Mouse (Mus musculus) spleen, postnatal 14 days (tissue): Measurements from ENCODE around the gene Odf3l1.
A peak's percentile ranks its signal among the peaks of the same experiment; 100 is the strongest.
"Not testable (repeated sequence)": the region's sequence is repeated elsewhere in the genome, so short reads cannot be mapped to it uniquely, and the experiment has no call there.

Experiments
- DNase-seq, 2 experiments: peaks; one replicate each; pipeline ENCODE4 v3.0.0; 2021 to 2022; ENCODE audit warnings: low spot score in 2 of 2

The Odf3l1 gene

DNA sequence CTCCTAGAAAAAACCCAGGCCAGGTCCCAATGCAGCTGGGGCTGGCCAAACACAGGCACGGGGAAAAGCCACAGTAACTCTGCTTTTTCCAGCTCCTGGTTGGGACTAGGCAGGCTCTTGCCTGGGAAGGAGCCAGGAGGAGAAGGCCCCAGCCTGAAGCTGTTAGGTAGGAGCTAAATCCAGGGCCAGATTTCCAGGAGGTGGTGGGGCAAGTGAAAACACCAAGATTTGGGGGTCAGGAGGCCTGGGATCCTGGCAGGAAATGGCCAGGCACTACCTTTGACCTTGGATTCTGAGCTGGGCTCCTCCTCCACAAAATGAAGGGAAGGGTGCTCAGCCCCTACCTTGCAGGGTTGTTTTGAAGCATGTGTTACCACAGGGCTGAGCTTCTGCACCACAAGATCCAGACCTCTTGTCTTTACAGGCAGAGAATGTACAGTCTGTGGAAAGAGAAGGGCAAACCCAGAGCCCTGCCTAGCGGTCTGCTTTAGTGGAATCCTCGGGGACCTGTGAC is at the start of gene Odf3l1:
Gene Odf3l1 (minus strand): TSS at position 464 of the 514 bp plus-strand sequence.
- DNase-seq, result no peak

DNA sequence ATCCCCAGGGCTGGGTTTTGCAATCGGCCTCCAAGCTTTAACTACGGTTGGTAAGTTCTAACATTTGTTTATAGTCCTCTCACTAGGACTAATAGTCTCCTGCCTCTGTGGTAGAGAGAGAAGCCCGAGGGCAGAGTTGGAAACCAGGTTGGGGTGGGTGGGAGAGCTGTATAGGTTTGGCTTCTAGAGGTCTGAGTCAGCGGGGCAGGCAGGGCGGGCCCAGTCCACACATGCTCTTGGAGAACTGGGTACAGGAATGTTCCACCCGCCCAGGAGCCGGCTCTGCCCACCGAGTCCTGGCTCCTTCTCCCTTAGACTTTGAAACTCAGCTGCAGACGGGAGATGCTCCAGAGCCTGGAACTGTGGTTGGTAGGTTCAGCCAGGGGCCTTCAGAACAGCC is 49.5 kb upstream of the Odf3l1 start:
- DNase-seq, result no peak

DNA sequence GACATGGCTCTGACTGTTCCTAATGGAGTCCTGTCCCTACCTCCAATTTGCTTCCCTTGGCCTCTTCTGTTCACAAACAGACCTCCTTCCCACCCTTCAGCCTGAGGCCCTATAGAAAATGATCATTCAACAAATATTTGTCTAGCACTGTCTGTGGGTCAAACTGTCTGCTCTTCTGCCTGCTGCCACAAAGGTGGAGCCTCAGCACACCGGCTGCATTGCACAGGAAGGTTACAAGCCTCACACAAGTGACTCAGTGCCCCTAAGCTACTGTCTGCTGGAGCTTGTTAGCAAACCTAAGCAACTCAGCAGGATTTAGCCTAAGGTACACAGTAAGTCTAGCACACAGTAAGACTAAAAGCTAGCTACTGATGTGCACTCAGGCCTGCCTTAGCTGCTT is 46.5 kb upstream of the Odf3l1 start:
- DNase-seq, result no peak

DNA sequence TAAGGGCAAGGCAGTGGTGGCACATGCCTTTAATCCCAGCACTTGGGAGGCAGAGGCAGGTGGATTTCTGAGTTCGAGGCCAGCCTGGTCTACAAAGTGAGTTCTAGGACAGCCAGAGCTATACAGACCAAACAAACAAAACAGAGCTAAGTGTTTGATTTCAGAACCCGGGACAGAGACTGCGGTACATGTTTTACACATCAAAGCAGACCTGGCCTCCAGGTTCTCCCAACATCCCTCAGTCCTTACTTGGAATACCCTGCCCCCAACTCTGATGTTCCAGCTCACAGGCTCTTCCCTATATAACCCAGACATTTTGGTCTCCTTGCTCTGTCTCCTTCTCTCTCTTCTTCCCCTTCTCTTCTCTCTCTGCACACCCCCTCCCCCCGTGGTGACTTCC is 45.5 kb upstream of the Odf3l1 start:
- not testable (repeated sequence) for DNase-seq

DNA sequence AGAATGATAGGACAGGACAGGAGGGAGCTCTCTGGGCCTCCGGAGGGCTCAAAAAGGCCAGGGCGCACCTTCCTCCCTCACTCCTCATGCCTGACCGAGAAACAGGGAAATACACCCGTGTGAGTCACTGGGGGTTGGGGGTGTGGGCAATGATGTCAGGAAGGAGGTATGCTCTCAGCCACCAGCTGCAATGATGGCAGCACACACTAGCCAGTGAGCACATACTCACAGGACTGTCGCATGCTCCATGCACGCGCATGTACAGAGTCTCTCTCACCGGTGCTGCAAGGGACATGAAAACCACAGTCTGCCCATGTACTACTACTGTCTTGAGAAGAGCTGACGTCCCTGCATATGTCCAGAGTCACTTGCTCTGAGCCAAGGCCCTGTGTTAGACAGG is 43.1 kb upstream of the Odf3l1 start:
- DNase-seq, result no peak

DNA sequence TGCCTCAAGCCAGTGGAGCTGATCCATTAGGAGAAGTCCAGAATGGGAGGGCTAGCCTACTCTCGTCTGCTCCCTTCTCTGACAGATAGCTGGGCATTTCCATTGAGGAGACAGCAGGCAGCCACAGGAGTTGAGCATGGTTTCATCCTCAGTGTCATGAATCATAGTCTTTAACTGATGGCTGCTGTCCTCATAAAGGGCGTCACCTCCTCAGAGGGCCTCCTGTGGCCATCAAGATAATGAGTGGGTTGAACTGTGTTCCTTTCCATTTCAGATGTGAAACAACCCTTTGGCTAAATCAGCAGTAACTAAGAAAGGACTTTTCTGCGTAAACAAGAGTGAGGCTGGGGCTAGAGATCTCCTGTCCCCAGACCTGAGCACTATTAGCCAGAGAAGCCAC is 39.2 kb upstream of the Odf3l1 start:
- no peak for DNase-seq

DNA sequence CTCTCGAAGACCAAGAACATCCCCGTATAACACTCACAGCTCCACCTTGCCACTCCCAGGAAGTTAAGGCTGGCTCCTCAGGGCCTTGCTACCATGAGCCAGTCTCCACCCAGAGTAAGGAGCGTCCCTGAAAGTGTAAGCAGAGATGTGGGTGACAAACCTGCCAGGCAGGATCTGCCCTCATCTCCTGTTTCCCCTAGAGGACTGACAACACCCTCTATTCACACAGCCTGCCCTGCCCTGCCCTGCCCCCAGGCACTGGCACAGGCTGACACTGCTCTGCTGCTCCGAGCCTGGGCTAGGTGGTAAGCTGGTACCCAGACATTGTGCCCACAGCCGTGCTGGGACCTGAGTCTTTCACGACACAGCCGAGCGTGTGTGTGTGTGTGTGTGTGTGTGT is 36.7 kb upstream of the Odf3l1 start:
- DNase-seq, result no peak

DNA sequence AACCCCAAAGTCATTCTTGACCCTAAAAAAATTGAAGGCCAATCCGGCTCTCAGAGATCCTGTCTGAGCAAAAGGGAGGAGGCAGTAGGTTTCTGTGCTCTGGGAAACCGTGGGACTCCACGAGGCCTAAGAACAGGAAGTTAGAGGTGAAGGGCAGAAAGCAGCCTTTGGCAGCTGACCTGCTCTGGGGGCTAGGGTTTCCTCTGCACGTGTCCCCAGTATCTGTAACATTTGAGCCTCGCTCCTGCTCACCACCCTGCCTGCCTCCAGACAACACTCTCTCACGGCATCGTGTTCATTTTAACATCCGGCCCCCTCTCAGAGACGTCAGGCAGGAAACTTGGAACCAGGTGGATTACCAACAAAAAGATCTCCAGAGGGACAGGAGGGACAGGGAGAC is 36.1 kb upstream of the Odf3l1 start:
- DNase-seq, result no peak

DNA sequence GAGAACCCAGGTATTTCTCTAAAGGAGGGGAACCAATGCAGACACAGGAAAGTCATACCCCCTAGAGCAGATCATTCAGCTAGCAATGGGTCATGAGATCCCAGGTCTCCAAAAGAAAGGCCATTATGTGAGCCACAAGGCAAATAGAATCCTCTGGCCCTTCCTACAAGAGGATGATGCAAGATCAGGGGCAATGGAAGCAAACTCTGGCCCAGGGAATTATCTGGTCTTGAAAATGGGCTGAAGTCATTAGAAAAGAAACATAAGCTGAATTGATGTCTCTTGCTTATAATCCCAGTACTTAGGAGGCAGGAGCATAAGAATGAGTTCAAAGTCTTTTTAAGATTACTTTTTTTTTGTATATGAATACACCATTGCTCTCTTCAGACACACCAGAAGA is 35.6 kb upstream of the Odf3l1 start:
- DNase-seq, result no peak

DNA sequence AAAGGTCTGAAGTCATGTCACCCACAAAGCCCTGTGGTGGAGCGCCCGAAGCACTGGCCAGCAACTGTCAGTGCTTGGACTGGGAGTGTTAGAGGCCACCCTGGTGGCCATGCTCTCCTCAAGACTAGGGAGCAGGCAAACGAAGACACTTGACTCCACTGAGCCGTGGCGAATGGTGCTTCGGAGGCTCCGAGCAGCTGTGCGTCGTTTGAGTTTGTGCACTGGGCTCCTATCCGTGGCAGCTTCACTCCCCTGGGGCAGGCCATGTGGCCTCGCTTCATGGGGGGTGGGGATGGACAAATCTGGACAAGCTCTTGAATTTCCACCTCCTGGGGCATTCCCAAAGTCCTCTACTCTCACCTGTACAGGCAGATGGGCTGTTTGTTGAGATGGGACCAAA is 34.9 kb upstream of the Odf3l1 start:
- DNase-seq, result no peak

DNA sequence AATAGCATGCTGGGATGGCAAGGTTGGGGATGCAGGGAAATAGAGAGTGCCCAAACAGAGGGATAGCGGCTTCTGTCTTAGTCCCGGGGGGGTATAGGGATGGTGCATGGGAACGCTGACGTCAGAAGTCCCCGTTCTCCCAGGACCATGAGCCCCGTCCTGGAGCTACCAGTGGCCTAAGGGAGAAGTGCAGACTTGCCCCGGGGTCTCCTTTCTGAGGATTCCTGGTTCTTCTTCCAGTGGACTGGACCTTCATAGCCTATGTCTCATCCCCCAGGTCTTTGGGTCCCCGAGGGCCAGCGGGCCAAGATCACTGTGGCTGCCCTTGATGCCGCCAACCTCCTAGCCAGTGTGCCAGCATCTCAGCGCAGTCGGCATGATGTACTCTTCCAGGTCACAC is 32.3 kb upstream of the Odf3l1 start:
- no peak for DNase-seq

DNA sequence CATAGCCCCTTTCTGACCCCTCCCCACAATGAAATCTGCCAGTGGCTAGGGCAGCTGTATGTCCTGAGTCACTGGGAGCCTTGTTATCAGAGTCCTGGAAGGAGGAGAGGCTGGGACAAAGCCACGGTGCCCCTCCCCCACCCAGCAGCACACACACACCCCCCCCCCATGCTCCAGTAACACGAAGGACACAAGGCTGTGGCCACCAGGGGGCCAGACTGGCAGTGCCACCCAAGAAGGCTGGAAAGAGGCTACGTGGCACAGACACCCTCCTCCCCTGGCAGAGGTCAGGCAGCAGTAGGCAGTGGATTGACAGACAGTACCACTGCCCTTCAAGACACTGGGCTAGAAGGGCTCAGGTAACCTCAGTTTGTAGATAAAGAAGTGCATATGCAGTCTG is 29.5 kb upstream of the Odf3l1 start:
- DNase-seq, result peak in 1 of 2 experiments; percentile 31

DNA sequence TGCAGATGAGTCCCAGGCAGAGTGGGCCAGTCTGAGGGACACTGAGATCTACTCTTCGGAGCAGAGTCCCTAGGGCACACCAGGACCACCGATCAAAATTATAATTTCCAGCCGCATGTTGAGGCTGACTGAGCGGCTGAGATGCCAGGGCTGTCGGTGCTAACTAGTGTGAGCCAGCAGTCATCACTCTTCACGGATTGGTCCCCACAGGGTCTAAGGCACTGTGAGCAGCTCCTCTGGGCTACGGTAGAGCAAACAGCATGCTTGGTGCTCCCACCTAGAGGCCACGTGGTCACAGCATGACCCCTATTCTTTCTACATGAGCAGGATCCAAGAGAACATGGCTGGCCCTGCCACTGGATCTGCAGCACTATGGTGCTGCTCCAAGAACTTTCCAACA is 28.8 kb upstream of the Odf3l1 start:
- no peak for DNase-seq

DNA sequence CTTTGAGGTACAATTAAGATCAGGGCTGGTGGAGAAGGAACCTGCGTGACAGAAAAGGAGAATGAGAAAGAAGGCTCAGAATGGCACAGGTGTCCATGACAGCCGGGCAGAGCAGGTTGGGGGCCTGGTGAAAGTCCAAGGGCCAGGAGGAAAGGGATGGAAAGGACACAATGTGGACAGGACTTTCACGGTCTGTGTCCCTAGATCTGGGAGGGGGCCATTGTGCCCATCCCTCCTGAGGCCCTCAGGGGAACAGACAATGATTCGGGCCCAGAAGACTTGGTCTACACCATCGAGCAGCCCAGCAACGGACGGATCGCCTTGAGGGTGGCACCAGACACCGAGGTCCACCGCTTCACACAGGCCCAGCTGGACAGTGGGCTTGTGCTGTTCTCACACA is 27.6 kb upstream of the Odf3l1 start:
- DNase-seq, result no peak

DNA sequence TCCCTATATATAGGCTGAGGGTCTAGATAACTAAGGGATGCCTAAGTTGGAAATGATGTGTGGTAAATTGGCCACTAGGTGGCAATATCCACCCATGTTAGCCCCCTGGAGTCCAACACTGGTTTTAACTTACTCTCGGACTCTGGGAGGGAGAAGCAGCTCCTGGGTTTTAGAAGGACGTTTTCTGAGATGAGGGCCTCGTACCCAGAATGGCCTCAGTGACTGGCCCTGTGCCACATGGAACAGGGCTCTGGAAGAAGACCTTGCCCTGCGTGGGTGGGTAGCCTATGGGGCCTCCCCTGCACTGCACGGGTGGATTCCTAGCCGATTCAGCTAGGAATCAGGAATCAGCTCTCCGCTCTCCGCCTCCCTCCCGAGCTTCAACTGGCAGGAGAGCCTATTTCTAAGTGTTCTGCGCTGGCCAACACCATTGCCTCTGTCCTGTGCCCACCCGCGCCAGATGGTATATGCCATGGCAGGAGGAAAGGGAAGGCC is 27.1 kb upstream of the Odf3l1 start:
- peak in 1 of 2 experiments; percentile 35 for DNase-seq

DNA sequence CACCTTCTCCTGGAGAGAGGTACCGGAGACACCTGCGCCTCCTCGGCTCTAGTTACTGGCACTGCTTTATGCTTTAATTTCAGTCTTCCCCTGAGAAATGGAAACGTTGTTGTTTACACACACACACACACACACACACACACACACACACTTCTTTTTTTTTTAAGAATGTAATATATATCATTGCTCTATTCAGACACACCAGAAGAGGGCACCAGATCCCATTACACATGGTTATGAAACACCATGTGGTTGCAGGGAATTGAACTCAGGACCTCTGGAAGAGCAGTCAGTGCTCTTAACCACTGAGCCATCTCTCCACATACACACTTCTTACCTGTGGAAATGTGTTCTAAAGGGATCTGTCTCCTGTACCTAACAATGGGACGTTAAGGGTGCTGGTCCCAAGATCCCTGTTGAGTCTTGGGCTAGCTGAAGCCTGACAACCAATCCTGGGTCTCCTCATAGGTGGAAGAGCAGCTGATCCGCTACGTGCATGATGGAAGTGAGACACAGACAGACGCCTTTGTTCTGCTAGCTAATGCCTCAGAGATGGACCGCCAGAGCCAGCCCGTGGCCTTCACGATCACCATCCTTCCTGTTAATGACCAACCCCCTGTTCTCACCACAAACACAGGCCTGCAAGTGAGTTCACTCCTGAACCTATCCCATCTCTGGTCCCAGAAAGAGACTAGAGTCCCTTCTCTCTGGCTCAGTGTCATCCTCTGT is 26.2 kb upstream of the Odf3l1 start:
- DNase-seq, result no peak

DNA sequence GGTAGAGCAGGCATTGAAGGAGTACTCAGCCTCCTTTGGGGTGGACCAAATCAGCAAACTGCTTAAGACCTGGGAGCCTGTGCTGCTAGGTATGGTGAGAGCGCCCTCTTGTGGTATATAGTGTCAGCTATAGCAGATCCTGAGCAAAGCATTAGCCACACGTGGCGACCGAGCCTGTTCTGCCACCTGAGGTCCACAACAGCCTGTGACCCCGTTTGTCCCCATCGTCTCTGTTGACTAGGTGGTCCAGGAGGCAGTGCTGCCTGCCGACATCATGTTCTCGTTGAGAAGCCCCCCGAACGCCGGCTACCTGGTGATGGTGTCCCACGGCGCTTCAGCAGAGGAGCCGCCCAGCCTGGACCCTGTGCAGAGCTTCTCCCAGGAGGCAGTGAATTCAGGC is 25.3 kb upstream of the Odf3l1 start:
- peak in 1 of 2 experiments; percentile 51 for DNase-seq

DNA sequence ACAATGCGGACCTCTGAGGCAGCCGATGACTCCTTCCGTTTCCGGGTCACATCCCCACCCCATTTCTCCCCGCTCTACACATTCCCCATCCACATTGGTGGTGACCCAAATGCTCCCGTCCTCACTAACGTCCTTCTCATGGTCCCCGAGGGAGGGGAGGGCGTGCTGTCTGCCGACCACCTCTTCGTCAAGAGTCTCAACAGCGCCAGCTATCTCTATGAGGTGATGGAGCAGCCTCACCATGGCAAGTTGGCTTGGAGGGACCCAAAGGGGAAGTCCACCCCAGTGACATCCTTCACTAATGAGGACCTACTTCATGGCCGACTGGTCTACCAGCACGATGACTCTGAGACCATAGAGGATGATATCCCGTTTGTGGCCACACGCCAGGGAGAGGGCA is 23.1 kb upstream of the Odf3l1 start:
- no peak for DNase-seq

DNA sequence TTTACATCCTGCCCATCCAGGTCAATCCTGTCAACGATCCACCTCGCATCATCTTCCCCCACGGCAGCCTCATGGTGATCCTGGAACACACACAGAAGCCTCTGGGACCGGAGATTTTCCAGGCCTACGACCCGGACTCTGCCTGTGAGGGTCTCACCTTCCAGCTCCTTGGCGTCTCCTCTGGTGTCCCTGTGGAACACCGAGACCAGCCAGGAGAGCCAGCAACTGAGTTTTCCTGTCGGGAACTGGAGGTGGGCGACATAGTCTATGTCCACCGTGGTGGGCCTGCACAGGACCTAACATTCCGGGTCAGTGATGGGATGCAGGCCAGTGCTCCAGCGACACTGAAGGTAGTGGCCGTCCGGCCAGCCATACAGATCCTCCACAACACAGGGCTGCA is 22.1 kb upstream of the Odf3l1 start:
- no peak for DNase-seq

DNA sequence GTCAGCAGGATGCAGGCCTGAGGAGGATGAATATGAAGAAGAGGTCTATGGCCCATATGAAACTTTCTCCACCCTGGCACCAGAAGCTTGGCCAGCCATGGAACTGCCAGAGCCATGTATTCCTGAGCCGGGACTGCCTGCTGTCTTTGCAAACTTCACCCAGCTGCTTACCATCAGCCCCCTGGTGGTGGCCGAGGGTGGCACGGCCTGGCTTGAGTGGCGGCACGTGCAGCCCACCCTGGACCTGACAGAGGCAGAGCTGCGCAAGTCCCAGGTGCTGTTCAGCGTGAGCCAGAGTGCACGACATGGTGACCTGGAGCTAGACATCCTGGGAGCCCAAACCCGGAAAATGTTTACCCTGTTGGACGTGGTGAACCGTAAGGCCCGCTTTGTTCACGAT is 21.6 kb upstream of the Odf3l1 start:
- DNase-seq, result no peak

DNA sequence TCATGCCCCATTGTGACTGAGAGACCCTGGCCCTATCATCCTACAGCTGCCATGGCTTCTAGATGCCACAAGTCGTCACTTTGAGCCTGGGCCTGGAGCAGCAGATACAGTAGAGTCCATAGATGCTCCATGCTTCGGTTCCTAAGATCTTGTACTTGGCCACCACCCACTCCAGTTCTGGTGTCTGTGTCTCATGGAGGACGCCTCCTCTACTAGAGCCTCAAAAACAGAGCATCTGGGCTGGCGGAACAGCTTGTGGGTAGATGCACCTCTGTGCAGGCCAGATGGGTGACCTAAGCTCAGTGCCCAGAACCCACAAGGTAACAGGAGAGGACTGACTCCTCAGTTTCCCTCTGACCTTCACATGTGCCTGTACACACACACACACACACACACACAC is 19.8 kb upstream of the Odf3l1 start:
- no peak for DNase-seq

DNA sequence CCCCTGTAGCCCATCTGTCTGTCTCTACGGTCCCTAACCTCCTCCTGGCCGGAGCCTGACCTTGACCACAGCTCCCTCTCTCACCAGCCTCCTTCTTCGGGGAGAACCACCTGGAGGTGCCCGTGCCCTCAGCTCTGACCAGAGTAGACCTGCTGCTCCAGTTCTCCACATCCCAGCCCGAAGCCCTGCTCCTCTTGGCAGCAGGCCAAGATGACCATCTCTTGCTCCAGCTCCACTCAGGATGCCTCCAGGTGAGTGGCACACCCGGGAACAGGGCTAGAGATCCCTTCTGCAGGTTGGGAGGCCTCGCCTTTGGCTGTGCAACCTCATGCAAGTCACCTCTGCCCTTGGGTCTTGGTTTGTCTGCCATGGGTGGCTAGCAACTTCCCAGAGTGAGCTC is 19.0 kb upstream of the Odf3l1 start:
- DNase-seq, result no peak

DNA sequence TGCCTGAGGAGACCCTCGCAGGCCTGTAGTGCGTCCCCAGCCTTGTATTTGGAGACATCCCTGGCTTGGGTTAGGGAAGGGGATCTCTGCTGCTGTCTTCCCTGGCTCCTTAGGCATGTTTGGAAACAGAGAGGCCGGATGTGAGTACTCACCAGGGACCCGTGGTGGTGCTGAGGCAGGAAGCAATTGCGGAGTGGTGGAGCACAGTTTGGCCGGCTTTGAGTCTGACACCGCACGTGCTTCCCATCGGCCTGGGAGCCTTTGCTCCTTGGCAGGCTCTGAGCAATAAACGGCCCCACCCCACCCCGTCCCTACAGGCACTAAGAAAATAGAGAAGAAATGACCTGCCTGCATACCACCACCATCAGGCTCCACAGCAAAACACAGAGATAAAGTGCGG is 18.3 kb upstream of the Odf3l1 start:
- DNase-seq, result no peak

DNA sequence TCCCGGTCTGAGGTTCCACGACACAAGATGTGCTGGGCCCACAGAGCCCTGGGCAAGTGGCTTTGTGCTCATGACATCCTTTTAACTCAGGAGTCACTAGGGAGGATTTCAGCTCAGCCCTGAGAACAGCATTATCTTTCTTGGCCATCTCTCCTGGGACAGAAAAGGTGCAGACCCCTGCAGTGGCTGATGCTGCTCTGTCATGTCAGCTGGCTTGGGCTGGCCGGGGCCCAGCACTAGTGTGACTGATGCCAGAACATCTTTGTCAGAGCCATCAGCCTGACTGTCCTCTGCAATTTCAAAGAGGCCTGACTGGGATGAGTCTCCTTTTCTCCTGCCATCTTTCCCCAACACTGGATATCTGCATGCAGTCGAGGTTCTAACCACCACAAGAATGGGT is 17.8 kb upstream of the Odf3l1 start:
- no peak for DNase-seq
